Mouse (Mus musculus) kidney, postnatal 14 days (tissue): ENCODE measurements around the gene S100a4.

Experiments used
- DNase-seq: peaks from one replicate; pipeline ENCODE4 v3.0.0; 2022; ENCODE audit warnings: mixed read lengths

The S100a4 gene

GRCm38 (mm10) chr3:90603623-90604022 lies at the start of gene S100a4:
TSS of gene S100a4 (plus strand) at chr3:90603771.
- DNase-seq: no peak

GRCm38 (mm10) chr3:90555954-90556353 lies 47.6 kb upstream of the S100a4 start:
- DNase-seq: peak; percentile 38

DNA sequence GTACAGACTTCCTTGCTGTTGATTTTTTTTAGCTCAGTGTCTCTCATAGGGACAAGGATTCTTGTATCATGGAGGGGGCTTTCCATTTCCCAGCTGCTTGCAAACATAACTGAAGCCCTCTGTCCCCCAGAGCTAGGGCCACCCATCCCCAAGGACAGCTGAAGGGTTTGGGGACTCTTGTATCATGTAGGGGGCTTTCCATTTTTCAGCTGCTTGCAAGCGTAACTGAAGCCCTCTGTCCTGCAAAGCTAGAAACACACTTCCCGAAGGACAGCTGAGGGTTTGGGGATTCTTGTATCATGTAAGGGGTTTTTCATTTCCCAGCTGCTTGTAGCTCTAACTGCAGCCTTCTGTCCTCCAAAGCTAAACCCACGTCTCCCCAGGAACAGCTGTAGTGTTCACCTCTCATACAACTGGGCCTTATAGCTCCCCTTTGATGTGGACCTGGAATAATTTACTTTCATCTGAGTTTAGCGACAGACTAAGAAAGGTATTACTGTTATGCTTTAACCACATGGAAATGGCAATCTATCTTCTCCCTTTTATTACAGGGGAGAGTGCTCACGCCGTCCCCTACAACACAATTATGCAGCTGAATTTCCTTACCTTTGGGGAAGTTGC lies 43.5 kb upstream of the S100a4 start, which contains the start of gene S100a3:
Gene S100a3, plus strand, starts transcription at position 571 of the 621 bp plus-strand sequence.
- no peak for DNase-seq

GRCm38 (mm10) chr3:90574691-90575090 lies 28.9 kb upstream of the S100a4 start:
- DNase-seq: no peak

GRCm38 (mm10) chr3:90575320-90575719 lies 28.3 kb upstream of the S100a4 start:
- no peak for DNase-seq

- DNase-seq: peak; percentile 46
Measured at GRCm38 (mm10) chr3:90576351-90577001, 27.1 kb upstream of the S100a4 start.

DNA sequence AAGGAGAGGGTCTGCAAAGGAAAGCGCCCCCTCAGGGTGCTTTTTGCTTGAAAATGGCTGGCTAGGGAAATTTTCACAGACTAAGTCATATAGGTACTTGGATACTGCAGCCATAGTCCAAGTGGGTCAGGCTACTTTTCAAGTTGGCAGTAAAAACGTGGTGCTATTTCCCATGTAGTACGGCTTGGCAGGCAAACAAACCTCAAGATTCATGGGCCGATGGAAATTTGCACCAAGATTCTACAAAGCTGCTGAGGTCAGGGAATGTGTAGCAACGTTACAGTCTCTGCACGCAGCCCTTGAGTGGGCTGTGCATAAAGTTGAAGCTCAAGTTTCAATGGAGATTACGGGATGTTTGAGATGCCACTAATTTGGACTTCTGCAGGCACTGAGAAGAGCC lies 24.1 kb upstream of the S100a4 start:
- DNase-seq: no peak

DNA sequence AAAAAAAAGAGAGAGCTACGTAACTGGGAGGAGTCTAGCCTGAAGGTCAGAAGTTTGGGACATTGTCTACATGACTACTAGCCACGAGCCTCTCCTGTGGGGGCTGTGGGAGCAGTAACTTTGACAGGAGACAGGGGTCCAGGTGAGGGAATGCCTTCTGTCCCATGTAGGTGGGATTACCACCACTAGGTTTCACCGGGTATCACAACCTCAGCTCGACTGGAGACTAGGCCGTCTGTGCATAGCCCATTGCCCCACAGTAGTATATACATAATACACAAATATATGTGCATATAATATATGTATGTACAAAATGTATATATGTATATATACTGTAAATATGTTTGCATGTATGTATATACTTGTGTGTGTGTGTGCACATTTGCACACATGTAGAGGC lies 22.4 kb upstream of the S100a4 start:
- DNase-seq: no peak

DNA sequence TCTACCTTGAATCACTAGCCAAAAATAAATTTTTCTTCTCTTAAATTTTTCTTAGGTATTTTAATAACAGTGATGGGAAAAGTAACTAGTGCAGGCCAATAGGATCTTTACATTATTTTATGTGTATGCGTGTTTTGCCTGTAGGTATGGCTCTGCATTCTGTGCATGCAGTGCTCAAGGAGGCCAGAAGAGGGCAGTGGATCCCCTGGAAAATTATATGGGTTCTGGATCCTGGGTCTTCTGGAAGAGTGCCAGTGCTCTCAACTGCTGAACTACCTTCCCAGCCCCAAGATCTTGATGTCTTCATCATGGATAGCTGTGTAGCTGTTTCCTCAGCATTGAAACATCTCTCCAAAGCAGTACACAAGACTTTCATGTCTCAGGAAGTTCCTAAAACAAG lies 21.4 kb upstream of the S100a4 start:
- DNase-seq: no peak

DNA sequence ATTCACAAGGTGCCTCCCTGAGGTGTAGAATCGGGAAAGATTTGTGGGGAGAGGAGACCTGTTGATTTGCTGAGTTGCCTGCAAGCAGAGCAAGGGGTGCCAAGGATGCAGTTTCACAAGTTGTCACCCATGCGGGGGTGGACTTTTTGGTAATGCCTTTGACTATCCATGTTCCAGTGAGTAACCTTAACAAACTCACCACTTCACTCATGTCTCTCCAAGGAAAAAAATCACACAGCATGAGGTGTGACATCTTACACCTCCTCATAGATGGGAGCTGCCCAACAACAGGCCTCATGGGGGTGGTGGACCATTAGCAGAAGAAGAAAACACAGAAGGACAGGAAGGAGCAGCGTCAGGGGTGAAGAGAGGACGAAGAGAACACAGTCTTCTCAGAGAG lies 21.0 kb upstream of the S100a4 start:
- no peak for DNase-seq

DNA sequence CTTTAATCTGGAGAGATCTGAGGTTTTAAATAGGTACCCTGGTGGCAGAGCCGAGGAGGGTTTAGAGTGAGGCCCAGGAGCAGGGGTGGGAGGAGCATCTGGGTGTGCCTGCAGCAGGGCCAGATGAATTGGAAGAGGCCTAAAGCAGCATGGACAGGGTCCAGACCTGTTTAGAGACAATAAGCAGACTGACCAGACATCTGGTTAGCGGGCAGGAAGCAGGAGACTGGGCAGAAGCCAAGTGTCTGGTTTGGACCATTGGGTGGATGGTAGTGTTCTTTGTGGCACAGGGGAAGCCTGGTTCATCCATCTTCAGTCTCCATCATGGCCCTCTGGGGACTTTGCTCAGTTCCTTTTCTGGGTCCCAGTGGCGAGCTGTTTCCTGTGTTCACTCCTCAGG lies 19.7 kb upstream of the S100a4 start:
- DNase-seq: peak; percentile 41

GRCm38 (mm10) chr3:90585595-90585994 lies 18.0 kb upstream of the S100a4 start:
- DNase-seq: peak; percentile 64

GRCm38 (mm10) chr3:90586016-90586643 lies 17.4 kb upstream of the S100a4 start:
- DNase-seq: no peak

DNA sequence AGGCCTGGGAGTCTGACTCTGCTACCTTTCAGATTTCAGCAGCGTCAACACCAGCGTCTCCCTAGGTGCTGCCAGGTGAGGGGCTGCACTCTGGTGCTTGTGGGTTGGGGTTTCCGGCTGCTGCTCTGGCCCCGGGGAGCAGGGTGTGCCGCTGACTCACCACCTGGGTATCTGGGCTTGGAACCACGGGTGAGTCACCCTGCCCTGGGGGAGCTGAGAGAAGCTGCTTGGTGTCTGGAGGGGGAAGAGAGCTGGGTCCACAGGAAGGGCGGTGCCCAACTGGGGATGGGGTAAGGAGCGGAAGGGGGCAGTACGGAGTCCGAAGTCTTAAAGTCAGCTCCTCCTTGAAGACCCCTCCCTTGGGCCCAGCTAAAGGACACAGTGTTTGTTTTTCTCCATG lies 16.7 kb upstream of the S100a4 start:
- peak; percentile 42 for DNase-seq

DNA sequence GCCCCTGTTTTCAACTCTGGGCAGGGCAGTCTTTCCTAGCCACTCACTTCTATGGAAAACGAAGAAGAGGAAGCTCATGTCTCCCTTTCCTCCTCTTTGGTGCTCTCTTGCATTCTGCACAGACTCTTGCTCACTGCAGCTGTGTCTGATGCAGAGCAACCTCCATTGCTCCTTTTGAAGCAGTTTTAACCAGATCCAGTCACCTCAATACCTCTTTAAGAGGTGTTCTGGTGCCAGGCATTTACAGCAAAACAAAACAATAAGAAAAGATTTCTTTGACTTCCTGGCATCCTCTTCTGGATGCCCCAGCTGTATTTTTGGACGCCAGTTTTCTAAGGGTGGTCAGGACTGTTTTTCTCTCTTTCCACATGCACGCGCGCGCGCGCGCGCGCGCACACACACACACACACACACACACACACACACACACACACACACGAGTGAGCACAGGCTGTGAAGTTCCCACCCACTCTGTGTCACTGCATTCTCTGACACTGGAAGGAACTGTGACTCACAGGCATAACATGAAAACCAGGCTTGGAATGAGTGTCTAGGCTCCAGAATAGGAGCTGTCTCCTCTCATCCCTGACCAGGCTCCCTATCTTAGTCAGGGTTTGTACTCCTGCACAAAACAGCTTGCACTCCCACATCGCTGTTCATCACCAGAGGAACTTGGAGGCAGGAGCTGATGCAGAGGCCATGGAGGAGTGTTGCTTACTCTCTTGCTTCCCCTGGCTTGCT lies 16.0 kb upstream of the S100a4 start:
- no peak for DNase-seq

- no peak for DNase-seq
Measured at GRCm38 (mm10) chr3:90589390-90589789, 14.2 kb upstream of the S100a4 start.

GRCm38 (mm10) chr3:90589947-90590346 lies 13.6 kb upstream of the S100a4 start, which contains the start of gene S100a2:
TSS of gene S100a2 (plus strand) at chr3:90590247.
- no peak for DNase-seq

- no peak for DNase-seq
Measured at GRCm38 (mm10) chr3:90594466-90594865, 9.1 kb upstream of the S100a4 start.

DNA sequence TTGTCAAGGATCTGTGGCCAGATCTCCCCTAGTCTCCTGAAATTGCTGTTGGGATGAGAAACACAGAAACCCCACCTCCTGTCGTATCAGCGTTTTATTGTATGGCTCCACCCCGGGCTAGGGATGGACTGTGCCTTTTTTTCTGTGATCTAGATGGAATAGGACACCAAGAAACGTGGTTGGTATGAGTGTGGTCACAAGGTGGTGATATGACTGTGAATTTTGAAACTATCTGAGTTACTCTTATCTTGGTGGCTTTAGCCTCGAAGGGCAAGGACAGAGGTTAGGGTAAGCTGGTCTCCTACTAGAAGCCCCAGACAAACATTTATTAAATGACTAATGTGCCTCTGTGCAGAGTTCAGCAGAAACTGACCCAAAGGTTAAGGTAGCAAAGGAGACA lies 8.0 kb upstream of the S100a4 start:
- no peak for DNase-seq

DNA sequence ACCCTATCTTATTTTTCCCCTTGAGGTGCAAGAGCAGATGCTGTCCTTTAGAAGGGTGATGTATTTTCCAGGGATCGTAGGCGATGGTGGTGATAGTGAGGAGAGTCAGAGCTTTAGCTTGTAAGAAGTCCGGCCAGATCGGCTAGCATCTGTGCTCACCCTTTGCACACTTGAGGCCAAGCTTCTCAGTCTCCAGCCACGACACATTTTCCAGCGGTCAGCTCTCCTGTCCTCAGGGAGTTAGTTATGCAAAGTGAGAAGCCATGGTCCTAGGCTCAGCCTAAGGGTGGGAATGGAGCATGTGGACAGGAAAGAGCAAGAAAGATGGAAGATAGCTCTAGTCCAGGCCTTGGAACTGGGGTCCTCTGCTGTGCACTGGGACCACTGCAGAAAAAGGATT lies 6.8 kb upstream of the S100a4 start:
- DNase-seq: no peak

GRCm38 (mm10) chr3:90597736-90598135 lies 5.8 kb upstream of the S100a4 start:
- no peak for DNase-seq

DNA sequence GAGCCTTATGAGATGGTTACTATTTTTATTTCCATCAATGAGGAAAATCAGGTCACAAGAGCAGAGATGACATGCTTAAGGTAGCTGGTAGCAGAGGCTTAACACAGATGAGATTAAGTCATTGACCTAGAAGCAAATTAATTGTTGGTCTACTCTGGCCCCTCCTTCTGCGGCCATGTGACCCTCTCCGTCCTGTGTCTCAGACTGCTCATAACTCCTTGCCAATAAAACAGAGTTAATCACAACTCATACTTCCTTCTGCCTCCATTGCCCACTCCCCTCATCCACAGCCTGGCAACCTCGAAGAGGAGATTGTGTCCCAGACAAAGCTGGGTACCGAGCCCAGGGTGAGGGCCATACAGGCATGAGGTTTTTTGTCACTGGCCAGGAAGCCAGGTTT lies 5.4 kb upstream of the S100a4 start:
- DNase-seq: no peak

DNA sequence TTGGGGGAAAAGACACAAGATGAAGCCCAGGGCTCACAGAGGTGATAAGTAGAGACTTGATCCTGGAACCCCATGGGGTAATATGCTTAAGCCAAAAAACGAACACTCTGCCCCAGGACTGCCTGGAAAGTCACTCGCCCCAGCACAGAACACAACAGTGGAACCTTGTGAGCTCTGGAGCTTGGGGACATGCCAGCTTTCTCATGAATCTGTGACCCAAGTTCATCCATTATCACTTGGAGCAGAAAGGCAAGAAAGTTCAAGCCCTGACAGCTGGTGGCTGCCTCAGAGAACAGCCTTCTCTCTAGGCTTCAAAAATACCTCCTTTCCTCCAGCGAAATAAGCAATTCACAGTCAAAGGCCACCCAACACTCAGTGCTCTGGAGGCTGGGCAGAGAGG lies 4.2 kb upstream of the S100a4 start:
- peak; percentile 56 for DNase-seq

DNA sequence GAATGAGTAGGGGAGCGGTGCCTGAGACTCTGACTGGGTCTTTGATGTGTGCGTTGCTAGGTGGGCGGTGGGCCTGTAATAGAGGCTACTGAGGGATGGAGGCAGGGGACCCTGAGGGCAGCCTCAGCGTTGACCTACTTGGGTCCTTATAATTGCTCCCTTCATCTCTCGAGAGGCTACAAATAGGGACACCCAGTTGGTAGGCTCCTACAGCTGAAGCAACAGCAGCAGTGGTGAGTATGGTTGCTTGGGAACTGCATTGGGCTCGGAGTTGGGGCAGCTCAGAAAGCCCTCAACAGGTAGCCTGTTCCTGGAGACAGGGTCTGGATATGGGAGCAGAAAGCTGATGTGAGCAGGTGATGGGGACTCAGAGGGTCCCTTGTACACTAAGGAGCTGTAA lies 3.5 kb upstream of the S100a4 start:
- no peak for DNase-seq
